Mouse (Mus musculus): ENCODE data around the gene Slc9c1. TPM values are rescaled to one million over a fixed set of nuclear protein-coding genes. Genes with fewer than 3 reads are reported as not detected.

Slc9c1 gene
- polyA plus RNA-seq (2012; rRNA removed): 0.01 TPM in 1 of 2 replicates, not detected in the other

GRCm38 (mm10) chr16:45535009-45535408 lies at the start of gene Slc9c1:
Gene Slc9c1, plus strand, starts transcription at chr16:45535309.

GRCm38 (mm10) chr16:45492927-45493326 lies 42.2 kb upstream of the Slc9c1 start, which contains the start of gene Gm609:
Gene Gm609, minus strand, starts transcription at chr16:45492969.

GRCm38 (mm10) chr16:45531950-45532349 lies 3.2 kb upstream of the Slc9c1 start, which contains the start of gene Gm17783:
Gene Gm17783, minus strand, starts transcription at chr16:45532050.

GRCm38 (mm10) chr16:45610267-45610666 lies 75.2 kb downstream of the Slc9c1 start, which contains the start of gene Gcsam:
Gene Gcsam, plus strand, starts transcription at chr16:45610380.

GRCm38 (mm10) chr16:45653934-45654332 lies 118.8 kb downstream of the Slc9c1 start, which contains the start of gene BC016579:
Gene BC016579, minus strand, starts transcription at chr16:45654068.

Other genes with a start within 250 kb of the Slc9c1 start
- 0.36 and 0.40 TPM in 2 replicates for gene Cd200, start 126.3 kb upstream of the Slc9c1 start, polyA plus RNA-seq (2012; rRNA removed)
- 0.01 and 0.02 TPM in 2 replicates for gene Gm609, start 42.3 kb upstream of the Slc9c1 start, polyA plus RNA-seq (2012; rRNA removed)
- gene Gm17783, start 3.3 kb upstream of the Slc9c1 start, polyA plus RNA-seq (2012; rRNA removed): not detected in 2 replicates
- gene Gcsam, start 75.1 kb downstream of the Slc9c1 start, polyA plus RNA-seq (2012; rRNA removed): 0.89 and 0.92 TPM in 2 replicates
- gene BC016579, start 118.8 kb downstream of the Slc9c1 start, polyA plus RNA-seq (2012; rRNA removed): 0.17 and 0.19 TPM in 2 replicates
- gene Tmprss7, start 158.3 kb downstream of the Slc9c1 start, polyA plus RNA-seq (2012; rRNA removed): 0.23 and 0.31 TPM in 2 replicates
- 0.38 and 0.45 TPM in 2 replicates for gene Tagln3, start 189.3 kb downstream of the Slc9c1 start, polyA plus RNA-seq (2012; rRNA removed)
- gene Abhd10, start 207.6 kb downstream of the Slc9c1 start, polyA plus RNA-seq (2012; rRNA removed): 9.9 and 10.7 TPM in 2 replicates

Measured in liver, embryonic 14 days (tissue).